Mouse (Mus musculus) yolk sac, embryonic 10.5 days (tissue): ENCODE measurements around the gene Rasl11b.

ENCODE experiments used
- DNase-seq: peaks from one replicate; pipeline ENCODE4 v3.0.0-alpha.2; 2017; ENCODE audit warnings: low spot score

The Rasl11b gene

DNA sequence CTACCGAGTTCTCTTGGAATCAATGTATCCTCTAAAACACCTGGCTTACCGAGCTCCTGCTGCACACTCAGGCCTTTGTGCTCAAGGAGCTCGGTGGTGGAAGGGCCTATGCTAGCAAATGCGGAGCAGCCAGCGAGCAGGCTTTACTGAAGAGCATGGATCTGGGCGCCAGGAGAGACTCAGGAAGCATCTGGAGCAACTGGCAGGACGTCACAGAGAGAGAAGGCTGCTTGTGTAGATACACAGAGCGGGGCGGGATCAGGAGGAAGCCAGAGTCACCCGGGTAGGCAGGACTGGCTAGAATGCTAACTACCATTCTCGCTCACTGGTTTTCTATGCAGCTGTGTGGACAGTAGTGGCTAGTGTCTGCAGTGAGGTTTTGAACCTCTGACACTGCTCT is 16.3 kb downstream of the Rasl11b start:
- no peak for DNase-seq

DNA sequence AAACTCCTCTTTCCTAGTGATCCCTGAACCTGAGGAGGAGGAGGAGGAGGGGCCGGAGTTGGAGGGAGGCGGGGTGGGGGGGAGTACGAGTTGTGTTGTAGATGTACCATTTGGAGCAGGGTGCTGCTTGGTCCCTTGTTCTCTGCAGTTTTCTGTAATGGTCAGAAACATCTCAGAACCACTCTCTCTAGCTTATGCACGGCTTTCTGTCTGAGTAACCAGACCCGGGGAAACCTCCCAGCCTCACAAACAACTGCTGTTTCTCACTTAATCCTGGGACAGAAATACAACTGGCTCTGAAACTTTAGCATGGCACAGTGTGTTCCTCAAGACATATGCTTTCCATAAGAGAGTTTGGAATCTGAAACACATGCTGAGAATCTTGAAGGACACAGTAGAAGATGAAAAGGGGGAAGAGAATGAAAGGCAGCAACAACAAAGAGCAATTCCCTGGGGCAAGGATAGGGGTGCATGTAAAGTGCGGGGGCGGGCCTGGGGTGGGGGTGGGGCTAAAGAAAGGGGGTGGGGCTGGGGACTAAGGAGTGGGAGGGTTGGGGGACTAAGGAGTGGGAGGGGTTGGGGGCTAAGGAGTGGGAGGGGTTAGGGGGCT is 19.5 kb downstream of the Rasl11b start:
- no peak for DNase-seq

DNA sequence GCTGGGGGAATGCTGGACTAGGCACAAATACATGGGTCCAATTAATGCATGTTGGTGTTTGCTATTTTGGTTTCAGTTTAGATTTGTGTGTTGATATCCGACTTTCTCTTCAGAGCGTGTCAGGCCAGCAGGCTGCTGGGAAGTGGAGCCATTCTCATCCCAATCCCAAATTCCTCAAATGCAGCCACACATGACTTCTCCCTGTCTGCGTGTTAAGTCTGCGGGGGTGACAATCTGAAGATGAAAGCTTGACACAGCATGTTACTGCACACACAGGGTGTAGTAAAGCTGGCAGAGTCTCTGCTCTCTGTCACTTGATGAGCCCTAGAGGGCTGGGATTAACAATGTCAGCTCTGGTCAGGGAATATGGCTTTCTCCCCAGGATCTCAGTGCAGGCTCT is 20.0 kb downstream of the Rasl11b start:
- no peak for DNase-seq

DNA sequence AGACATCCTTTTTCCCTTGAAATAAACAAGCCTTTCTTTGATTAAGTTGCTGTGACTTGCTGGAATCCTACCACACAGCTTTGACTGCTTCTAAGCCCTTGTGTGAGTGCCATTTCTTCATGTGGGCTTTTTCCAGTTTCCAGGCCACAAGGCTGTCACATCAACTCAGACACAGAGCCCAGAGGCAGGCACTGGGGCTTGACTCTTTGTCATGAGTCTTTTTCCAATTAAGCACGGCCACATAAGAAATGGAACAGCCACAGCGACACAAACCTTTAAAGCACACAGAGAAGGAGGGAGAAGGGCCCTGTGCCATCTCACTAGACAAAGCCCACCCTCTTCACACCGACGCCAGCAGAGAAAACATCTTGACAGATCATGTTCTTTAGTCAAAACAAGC is 23.4 kb downstream of the Rasl11b start:
- DNase-seq: no peak

DNA sequence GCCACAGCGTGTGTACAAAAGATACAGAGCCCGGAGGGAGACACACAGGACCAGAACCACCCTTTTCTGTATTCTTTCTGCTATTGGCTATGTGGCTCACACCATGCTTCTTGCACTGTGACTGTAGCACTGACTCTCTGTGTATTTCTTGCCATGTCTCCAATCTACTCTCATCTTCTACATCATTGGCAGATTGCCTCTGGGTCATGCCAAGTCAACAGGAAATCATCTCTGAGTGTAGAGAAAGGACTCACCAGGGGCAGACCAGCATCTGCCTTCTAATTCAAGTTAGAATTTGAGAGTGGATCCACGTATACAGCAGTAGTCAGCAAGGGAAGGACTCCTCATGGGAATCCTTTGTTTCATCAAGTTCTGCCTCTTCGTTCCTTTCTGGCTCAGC is 27.5 kb downstream of the Rasl11b start:
- no peak for DNase-seq

DNA sequence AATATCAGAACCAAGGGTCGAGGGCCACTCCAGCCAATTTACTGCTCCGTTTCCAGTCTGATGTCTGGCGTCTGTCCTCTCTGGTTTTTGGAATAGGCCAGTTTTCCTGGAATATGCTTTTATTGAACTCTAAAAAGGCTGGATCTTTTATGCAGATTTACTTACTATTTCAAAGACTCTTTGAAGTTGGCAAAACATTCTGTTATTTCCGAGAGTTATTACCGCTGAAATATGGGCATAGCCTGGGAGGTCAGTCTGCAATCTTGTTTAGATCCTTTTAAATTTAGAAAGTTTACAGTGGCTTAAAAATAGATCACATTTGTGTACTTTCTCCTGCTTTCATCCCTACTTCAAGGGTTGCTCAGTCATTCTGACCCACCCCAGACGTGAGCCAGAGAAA is 29.4 kb downstream of the Rasl11b start:
- DNase-seq: no peak

DNA sequence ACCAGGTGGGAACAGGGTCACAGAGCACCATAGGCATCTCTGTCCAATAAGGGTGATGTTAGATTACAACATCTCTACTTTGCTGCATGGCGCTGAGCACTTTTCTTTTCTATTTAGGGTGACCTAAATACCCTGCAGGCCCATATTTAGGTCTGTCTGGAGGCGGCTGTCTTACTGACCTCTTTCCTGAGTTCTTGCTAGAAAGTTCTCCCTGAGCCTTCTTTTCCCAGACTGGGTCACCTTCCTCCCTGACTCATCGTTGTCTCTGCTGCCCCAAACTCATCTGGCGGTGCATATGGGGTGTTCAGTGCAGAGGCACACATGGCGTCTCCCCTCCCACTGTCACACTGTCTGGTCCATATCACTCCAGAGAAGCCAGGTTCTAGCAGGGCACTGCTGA is 31.1 kb downstream of the Rasl11b start:
- no peak for DNase-seq

DNA sequence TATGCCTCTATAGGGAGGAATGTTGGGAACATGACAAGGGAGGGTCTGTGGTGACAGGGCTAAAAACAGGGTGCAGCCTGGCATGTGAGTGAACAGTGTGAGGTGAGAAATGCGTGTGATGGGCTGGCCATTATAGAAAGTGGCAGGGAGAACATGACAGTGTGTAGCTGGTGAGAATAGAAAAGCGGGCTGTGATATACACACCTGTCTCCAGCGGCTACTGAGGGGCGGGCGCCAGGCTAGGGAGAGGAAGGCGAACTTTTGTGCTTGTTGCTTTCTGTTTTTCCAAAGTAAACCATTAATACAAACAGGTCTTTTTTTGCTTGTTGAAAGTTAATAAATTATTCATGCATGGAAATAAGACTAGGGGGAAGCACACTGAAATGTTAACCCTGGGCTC is 32.3 kb downstream of the Rasl11b start:
- DNase-seq: no peak

DNA sequence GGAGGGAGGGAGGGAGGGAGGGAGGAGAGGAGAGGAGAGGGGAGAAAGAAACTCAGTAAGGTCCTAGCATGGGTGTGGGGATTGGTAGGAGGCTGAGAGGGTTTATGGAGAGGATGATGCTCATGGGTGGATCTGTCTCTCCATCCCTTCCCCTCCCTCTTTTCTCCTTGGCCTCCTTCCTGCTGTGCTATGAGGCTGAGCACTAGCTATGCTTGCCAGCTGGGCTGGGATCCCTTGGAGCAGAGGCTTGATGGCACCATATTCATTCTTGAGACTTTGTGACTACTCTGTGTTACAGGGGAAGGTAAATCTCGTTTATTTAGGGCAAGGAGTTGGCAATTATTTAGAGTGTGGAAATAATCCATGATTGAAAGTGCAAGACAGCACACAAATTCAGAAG is 33.9 kb downstream of the Rasl11b start:
- DNase-seq: no peak

DNA sequence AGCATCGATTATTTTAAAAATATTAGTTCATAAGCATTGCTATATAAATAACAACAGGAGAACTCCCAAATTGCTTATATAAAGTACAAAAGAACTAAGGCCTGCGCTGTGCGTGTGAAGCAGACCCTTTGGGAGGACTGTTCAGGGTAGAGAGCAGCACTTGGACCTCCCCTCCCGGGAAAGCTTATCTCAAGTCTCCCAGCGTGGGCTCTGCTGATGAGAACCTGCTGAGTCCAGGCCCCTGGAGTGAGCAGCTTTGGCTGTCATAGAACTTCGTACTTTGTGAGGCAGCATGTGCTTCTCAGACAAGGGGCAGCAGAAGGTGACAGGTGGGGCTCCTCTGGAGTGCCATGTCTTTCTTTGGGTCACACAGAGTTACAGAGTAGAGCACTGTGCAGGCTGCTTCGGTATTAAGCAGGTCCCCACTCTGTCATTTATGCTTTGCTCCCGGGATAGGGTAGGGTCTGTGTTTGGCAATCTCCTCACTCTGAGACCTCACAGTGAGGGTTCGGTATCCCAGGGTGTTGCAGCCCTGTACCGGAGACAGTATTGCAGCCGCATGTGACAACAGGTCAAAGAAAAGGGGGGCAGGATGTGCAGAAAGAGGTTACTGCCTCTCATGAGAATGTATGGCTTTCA is 34.8 kb downstream of the Rasl11b start:
- DNase-seq: no peak

DNA sequence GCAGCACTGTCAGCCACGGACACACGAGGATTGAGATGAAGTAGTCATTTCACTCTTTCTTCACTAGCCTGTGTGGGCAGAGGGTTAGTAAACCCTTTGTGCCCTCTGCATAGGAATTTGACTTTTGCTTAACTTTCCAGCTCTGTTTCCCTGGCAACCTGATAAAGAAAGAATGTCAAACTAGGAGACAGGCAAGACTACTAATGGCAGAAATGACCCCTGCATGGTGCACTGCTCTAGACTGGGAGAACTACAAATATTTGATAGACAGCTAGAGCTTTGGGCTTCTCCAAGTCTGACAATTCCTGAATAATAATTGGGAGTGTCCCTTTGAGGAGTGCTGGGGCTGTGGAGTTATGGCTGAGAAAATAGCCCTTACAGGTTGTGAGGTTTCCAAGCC is 35.4 kb downstream of the Rasl11b start:
- no peak for DNase-seq

DNA sequence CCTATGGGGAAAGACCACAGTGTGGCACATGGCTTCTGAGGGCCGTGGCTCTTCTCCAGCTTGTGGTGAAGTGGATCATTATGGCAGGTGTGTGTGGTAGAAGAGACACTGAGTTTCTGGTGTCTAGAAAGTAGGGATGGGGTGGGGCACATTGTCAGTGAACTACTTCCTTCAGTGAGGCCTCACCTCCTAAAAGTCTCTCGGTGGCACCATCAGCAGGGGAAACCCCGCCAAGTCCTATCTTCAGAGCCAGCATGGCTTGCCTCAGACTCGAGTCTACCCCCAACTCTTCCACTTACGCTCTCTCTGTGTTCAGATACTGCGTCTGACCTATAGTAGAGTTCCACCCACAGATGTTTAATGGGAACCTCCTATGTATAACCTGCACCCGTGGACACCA is 38.7 kb downstream of the Rasl11b start:
- DNase-seq: no peak

DNA sequence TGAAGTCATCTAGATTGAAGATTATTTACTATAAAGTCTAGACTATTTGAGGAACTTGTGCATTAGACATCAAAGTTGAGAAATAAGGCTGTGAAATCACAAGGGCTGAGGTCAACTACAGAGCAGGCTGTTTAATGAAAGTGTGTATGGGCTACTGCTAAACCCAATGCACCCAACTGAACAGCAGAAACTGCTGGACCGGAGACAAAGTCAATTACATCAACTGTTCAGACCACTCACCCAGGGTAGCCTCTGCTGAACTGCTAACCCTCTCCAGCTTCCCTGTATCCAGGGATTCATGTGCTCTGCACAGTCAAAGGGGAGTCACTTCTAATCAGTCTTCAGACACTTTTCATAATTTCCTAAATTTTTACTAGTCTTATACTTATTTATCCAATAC is 44.3 kb downstream of the Rasl11b start:
- no peak for DNase-seq

DNA sequence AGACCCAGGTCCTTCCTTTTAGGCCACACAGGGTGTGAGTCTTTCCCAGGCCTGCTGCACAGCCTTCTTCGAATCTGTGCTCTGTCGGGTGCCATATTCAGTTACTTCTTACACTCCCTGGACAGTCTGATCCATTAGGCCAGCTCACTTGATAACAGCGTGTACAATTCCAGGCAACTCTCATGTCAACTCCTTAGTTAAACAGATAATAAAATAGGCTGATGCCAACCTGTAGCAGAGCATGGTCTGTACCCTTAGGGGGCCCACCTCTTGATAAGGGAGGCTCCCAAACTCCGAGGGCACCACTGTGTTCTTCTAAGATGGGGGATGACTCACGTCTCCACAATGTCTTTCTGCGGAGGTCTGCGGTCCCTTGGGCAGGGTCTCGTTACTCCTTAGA is 45.2 kb downstream of the Rasl11b start:
- no peak for DNase-seq

DNA sequence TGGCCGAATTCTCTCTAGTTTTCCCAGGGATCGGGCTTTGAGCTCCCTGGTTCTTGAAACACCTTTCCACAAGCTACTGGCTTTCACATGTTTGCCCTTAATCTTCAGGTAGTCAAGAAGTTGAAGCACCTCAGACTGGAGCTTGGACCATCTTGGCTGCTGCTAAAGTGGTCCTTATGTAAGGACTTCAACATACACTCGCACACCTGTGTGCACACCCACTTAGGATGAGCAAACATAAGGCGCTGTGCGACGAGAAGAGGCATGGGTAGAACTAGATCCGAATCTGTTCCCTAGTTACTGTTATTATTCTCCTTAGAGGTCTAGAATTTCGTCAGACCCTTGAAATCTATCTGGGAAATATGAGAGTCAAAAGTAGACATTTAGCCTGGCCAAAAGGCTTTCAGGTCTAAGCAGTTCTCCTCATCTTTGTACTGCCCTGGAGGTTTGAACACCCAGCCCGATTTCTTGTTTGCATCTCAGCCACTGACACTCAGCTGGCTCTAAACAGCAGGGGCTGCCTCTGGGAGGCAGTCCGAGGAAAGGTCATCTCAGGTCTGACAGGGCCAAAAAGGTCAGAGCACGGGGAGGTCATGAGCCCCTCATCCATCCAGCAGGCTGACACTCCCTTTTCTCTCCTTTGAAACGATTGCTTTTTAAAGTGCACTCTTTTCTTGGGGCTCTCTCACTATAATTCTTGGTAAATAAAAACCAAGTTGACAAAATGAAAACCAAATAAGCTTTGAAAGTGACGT is 46.0 kb downstream of the Rasl11b start:
- no peak for DNase-seq

DNA sequence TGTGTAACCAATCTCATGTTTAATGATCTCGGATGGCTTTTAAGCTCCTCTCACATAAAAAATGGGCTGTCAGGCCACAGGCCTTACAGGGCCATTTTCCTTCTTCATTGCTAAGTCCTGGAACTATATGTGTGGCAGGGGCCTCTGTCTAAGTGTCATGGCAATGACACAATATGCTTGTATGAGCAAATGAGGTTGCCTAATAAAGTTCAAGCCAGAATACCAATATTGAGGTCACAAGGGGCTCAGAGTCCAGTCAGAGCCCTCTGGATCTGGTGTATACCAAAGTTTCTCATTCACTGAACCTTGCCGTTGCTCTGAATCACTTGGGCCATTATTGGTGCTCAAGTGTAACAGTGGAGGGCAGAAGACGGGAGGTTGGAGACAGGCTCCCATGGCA is 47.6 kb downstream of the Rasl11b start:
- no peak for DNase-seq

DNA sequence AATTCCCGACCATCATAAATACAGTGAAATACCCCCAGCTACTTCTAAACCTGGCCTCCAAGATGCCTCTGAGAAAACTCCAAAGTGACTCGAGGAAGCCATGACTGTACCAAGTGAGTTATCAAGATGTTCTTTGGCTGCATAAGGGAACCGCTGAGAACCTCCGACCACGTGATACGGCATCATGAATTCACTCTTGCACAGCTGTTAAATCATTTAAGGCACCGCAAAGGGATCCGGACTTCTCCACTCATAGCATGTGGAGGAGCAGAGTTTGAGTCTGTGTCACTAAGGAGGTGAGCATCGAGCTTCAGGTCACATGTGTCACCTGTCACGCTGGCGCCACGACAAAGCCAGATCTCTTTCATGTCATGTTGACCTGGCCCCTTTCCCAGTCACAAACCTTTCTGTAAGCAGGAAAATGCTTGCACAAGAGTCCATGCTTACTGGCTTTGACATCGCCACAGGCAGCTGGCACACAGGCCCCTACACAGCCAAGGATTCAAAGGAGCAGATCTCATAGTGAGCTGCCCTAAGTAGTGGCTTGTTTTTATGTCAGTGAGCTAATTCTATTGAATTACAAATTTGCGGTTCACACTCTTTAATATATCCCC is 49.4 kb downstream of the Rasl11b start:
- no peak for DNase-seq

DNA sequence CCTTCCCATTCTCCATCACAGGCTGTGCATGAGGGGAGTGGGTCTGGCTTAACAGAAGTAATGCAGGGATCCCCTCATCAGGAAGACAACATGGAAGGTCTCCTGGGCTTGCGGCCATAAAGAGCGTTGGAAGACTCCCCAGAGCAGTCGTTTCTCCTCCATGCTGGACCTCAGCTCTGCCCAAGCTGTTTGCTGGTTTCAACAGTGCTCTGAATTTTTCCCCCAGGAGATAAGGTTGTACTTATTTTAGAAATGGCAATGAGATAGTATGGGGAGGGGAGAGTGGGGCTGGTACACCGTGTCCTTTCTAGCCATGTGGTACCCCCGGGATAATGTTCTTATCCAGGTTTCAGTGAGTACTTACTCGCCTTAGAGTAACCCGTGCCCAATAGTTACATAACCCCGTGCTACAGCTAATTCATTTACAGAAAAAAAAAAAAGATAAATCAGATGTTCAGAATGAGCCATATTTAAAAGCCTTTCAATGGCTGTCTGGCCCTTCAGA is 50.6 kb downstream of the Rasl11b start:
- DNase-seq: no peak

DNA sequence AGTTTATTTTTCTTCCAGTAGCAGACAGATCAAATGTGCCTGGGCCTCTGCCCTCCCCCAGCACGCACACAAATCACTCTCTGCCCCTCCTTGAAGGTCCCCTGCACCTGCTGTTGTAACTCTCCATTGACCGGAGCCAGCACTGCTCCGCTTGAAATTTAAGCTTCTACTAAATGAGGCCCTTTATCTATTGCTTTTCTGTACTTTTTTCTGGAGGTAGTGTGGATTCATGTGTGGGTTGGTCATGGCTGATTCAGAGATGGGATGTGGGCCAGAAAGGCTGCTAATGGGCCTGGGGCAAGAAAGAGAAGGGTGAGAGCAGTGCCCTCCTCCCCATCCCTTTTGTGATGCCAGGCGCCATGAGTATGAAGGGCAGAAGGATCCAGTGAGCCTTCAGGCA is 51.4 kb downstream of the Rasl11b start:
- DNase-seq: no peak

DNA sequence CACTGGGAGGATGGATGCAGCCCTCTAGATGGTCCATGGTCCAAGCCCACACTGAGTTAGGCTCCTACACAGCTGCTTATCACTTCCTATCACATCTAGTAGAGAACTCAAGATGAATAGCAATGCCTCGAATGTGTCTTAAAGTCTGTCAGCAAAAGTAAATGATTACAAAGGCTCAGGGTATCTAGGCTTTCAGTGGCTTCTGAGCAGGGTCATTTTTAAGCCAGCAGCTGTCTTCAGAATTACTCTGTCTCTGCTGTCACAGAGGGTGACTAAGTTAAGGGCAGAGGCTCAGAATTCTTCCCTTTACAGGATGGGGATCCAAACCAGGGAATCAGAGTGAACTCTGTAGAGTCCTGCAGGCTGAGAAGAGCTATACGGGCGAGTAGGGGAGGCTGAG is 51.9 kb downstream of the Rasl11b start:
- no peak for DNase-seq
